Mouse (Mus musculus): ENCODE measurements around the gene Plxna4. TPM values are rescaled to one million over a fixed set of nuclear protein-coding genes. Genes with fewer than 3 reads are reported as not detected.

The Plxna4 gene
- polyA plus RNA-seq, 1 experiment, result not detected

DNA sequence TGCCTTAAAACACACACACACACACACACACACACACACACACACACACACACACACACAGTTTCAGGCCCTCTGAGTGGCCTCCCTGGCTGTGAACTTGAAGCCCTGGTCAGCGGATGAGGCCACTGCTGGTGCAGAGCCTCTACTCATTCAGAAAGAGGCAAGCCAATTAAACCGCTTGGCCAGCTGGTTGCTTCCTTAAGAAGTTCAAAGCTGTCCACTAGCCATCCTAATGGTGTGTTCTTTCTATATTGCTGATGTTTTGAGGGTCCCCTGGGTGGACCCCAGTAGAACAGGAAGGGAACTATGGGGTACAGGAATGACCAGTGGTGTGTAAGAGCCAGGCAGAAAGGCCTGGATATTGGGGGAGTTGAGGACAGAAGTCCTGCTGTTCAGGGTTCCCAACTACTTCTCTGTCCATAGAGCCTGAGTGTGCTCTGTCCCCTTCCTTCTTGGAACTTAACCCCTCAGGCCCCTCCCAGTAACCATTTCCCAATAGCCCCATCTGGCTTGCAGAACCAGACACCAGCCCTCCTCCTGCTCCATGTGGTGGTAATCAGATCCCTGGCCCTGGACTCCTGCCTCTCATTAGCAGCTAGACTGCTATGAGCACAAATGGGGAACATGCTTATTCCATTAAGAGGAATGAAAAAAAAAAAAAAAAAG, 408.5 kb downstream of the Plxna4 start:
- H3K4me3 ChIP-seq (ENCODE audit: insufficient read depth, low read depth, low read length), result no peak overlapping the region
- 95% methylated on average over 2 of the region's 2 CpGs for WGBS
- peaks cover 6% of the 10 kb centered on the region for H3K4me1 ChIP-seq (ENCODE audit: control insufficient read depth, insufficient read depth, low read length)
- no peak overlapping the region for H3K27ac ChIP-seq (ENCODE audit: insufficient read depth, low read depth, low read length)
- TF ChIP-seq CTCF (IDR thresholded peaks at IDR 0.05; ENCODE audit: insufficient read depth, low read depth, low read length) (no peak), POLR2A (IDR thresholded peaks at IDR 0.05; ENCODE audit: insufficient read depth, low read depth, low read length) (no peak)

DNA sequence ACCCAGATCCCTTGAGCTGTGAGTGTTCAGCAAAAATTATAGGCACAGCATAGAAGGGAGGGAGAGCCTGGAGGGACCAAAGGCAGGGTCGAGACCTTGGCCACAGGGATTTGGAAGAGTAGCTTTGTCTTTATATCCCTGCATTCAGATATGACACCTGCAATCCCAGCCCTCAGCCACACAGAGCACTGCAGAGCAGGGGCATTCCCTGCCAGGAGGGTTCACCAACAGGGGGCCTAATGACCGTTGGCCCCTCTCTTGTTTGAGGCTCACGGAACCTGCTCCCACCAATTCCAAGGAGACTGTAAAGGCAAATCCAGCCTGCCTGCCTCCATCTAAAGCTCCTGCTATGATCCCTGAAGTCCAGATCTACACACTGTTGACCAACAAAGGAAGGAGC, 410.1 kb downstream of the Plxna4 start:
- H3K4me1 ChIP-seq (ENCODE audit: control insufficient read depth, insufficient read depth, low read length), result no peaks in the 10 kb centered on the region
- H3K27ac ChIP-seq (ENCODE audit: insufficient read depth, low read depth, low read length), result no peak overlapping the region
- no peak for TF ChIP-seq CTCF (IDR thresholded peaks at IDR 0.05; ENCODE audit: insufficient read depth, low read depth, low read length)
- H3K4me3 ChIP-seq (ENCODE audit: insufficient read depth, low read depth, low read length), result no peak overlapping the region
- 72% methylated on average over 3 of the region's 3 CpGs for WGBS

DNA sequence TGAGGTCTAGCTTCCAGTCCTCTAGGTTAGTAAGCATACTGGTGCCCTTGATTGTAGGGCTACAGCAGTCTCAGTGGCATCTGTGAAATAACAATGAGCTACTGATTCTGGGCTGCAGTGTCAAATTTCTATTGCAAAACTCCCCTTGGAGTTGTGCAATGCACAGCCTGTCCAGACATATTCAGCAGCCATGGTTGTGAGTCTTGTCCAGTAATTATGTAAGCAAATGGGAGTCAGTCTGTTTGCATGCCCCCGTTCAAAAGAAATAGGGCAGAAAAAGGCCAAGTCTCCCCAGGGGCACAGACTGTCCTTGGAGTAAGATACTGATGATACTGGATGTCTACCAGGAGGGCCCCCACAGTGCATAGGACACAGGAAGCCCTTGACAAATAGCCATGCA, 420.3 kb downstream of the Plxna4 start:
- TF ChIP-seq POLR2A (IDR thresholded peaks at IDR 0.05; ENCODE audit: insufficient read depth, low read depth, low read length), result no peak
- TF ChIP-seq CTCF (IDR thresholded peaks at IDR 0.05; ENCODE audit: insufficient read depth, low read depth, low read length), result no peak
- Histone ChIP-seq H3K27ac (ENCODE audit: insufficient read depth, low read depth, low read length) (no peak overlapping the region), H3K4me1 (ENCODE audit: control insufficient read depth, insufficient read depth, low read length) (0 out of 2 replicates have a peak, but pooled peaks cover 3% of the 10 kb centered on the region), H3K4me3 (ENCODE audit: insufficient read depth, low read depth, low read length) (no peak overlapping the region)
- 74% methylated on average over 1 of the region's 1 CpGs for WGBS

DNA sequence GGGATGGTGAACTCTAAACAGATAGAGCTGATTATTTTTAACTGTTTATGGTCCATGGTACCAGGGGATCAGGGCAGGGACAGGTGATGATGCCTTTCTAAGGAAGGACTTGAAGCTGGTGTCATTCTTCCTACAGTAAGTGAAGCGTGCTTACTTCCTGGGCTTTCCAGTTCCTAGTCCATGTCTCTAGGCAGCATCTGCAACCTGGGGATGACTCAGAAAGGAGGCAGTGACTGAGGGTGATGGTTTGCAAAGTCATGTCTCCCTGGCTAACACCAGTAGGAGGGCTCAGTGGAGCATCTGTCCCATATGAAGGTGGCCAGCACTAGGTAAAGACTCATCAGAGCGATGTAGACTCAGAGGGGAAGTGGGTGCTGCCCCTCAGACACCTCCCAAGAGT, 427.6 kb downstream of the Plxna4 start:
- Histone ChIP-seq H3K4me3 (ENCODE audit: insufficient read depth, low read depth, low read length) (no peak overlapping the region), H3K27ac (ENCODE audit: insufficient read depth, low read depth, low read length) (no peak overlapping the region), H3K4me1 (ENCODE audit: control insufficient read depth, insufficient read depth, low read length) (0 out of 2 replicates have a peak, but pooled peaks cover 3% of the 10 kb centered on the region)
- no peak for TF ChIP-seq POLR2A (IDR thresholded peaks at IDR 0.05; ENCODE audit: insufficient read depth, low read depth, low read length)
- TF ChIP-seq CTCF (IDR thresholded peaks at IDR 0.05; ENCODE audit: insufficient read depth, low read depth, low read length), result no peak
- 94% methylated on average over 2 of the region's 2 CpGs for WGBS

DNA sequence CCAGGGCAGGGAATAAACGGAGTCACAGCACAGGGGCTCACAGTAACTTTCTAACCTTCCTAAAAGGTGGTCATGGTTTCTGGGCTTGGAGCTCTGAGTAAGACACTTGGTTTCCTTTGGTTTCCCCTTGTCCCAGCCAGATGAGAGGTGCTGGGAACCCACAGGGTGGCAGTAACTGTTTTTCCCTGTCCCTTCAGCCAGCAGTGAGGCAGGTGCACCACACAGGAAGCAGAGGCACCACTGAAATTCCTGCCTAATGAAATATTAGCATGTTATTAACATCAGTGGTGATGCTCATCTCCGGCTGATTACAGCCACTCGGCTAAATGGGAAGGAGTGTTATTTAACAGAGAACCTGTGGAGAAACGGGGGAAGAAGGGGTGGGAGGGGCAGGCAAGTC, 428.1 kb downstream of the Plxna4 start:
- 0 out of 2 replicates have a peak, but pooled peaks cover 3% of the 10 kb centered on the region for H3K4me1 ChIP-seq (ENCODE audit: control insufficient read depth, insufficient read depth, low read length)
- no peak overlapping the region for H3K4me3 ChIP-seq (ENCODE audit: insufficient read depth, low read depth, low read length)
- H3K27ac ChIP-seq (ENCODE audit: insufficient read depth, low read depth, low read length), result no peak overlapping the region
- 85% methylated on average over 4 of the region's 4 CpGs for WGBS
- TF ChIP-seq CTCF (IDR thresholded peaks at IDR 0.05; ENCODE audit: insufficient read depth, low read depth, low read length), result no peak
- no peak for TF ChIP-seq POLR2A (IDR thresholded peaks at IDR 0.05; ENCODE audit: insufficient read depth, low read depth, low read length)

DNA sequence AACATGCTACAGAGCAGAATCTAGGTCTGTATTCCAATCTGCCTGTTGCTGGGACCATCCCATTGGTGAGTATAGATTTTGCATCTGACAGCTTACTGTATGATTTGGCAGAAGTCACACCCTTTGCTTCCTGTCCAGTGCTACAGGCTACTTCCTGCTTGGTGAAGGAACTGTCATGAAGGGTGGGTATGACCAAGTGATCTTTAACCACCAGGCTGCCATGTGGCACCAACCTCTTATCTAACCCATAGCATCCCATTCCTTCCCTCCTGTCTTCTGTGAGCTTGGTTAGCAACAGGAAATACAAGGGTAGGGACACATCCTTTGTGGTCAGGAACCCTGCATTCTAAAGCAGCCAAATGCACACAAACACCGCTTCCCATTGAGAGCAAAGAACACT, 429.6 kb downstream of the Plxna4 start:
- no peak for TF ChIP-seq CTCF (IDR thresholded peaks at IDR 0.05; ENCODE audit: insufficient read depth, low read depth, low read length)
- TF ChIP-seq POLR2A (IDR thresholded peaks at IDR 0.05; ENCODE audit: insufficient read depth, low read depth, low read length), result no peak
- 93% methylated on average over 1 of the region's 1 CpGs for WGBS
- Histone ChIP-seq H3K4me3 (ENCODE audit: insufficient read depth, low read depth, low read length) (no peak overlapping the region), H3K27ac (ENCODE audit: insufficient read depth, low read depth, low read length) (no peak overlapping the region), H3K4me1 (ENCODE audit: control insufficient read depth, insufficient read depth, low read length) (0 out of 2 replicates have a peak, but pooled peaks cover under 1% of the 10 kb centered on the region)

DNA sequence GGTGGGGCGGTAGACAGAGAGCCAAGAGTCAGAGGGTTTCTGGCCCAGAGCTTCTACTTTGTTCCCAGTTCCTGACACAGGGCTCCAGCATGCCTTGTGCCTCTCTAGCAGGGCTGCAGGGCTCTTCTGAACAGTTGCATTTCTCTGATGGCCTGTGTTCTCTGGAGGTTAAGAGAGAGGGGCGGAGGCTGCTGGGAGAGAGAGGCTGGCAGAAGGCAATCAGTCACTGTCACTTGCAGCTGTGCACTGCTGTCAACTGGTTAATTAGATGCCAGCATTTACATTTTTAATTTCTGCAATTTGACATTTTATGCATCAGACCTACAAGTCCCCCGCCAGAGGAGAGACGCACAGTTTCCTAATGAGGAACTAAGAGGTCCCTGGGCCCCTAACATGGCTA, 434.8 kb downstream of the Plxna4 start:
- WGBS, result 91% methylated on average over 4 of the region's 4 CpGs
- TF ChIP-seq CTCF (IDR thresholded peaks at IDR 0.05; ENCODE audit: insufficient read depth, low read depth, low read length) (no peak), POLR2A (IDR thresholded peaks at IDR 0.05; ENCODE audit: insufficient read depth, low read depth, low read length) (no peak)
- H3K4me1 ChIP-seq (ENCODE audit: control insufficient read depth, insufficient read depth, low read length), result no peaks in the 10 kb centered on the region
- H3K27ac ChIP-seq (ENCODE audit: insufficient read depth, low read depth, low read length), result no peak overlapping the region
- H3K4me3 ChIP-seq (ENCODE audit: insufficient read depth, low read depth, low read length), result no peak overlapping the region

DNA sequence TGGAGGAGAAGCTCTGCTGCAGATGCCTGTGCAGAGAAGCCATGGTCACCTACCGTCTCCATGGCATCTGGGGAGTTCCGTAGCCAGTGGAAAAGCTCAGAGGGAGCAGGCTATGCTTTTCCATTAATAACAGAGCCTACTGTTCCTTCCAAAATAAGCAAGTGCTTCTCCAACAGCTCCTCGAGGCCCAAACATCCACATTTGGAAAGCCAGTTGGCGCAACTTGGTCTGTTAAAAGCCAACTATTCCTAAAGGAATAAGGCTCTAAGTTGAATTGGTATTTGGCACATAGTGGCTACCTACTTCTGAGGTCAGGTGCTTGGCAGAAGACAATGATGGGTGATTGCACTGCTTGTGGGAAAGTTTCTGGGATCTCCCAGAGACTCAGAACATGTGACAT, 437.2 kb downstream of the Plxna4 start:
- H3K27ac ChIP-seq (ENCODE audit: insufficient read depth, low read depth, low read length), result no peak overlapping the region
- no peak for TF ChIP-seq CTCF (IDR thresholded peaks at IDR 0.05; ENCODE audit: insufficient read depth, low read depth, low read length)
- TF ChIP-seq POLR2A (IDR thresholded peaks at IDR 0.05; ENCODE audit: insufficient read depth, low read depth, low read length), result no peak
- no peak overlapping the region for H3K4me3 ChIP-seq (ENCODE audit: insufficient read depth, low read depth, low read length)
- WGBS, result 78% methylated on average over 4 of the region's 4 CpGs
- no peaks in the 10 kb centered on the region for H3K4me1 ChIP-seq (ENCODE audit: control insufficient read depth, insufficient read depth, low read length)

DNA sequence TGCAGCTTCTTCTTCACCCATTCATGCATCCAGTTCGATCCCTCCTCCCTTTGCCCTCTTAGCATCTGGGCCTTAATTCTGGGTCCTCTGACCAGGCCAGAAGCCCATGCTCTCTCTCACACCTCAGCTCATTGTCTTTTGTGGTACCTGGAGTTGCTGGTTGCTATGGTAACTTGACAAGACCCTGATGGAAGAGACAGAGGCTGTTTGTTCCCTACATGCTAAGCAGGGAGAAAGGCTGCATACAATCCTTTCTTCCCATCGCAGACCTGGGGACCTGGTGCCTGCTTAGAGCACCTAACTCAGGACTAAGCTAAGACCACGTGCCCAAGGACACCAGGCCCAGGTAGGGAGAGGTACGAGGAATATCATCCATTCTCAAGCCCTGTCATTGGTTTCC, 443.2 kb downstream of the Plxna4 start:
- no peak overlapping the region for H3K27ac ChIP-seq (ENCODE audit: insufficient read depth, low read depth, low read length)
- 75% methylated on average over 4 of the region's 4 CpGs for WGBS
- no peaks in the 10 kb centered on the region for H3K4me1 ChIP-seq (ENCODE audit: control insufficient read depth, insufficient read depth, low read length)
- no peak overlapping the region for H3K4me3 ChIP-seq (ENCODE audit: insufficient read depth, low read depth, low read length)
- TF ChIP-seq POLR2A (IDR thresholded peaks at IDR 0.05; ENCODE audit: insufficient read depth, low read depth, low read length), result no peak

DNA sequence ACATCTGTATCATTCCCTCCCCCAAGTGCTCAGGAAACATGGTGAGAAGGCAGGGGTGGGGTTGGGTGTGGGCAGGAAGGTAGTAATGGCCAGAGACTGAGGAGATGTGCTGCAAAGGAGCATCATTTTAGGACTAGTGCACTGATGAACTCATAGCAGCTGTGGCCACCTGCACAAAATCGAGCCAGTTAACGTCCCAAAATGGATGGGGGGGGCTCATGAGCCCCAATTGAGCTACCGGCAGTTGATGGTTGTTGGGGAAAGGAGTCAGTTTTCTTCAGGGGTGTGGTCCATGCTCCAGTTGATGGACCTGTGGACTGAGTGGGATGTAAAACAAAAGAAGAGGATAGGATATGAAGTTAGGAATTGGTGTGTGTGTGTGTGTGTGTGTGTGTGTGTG, 448.5 kb downstream of the Plxna4 start:
- WGBS, result 80% methylated on average over 3 of the region's 3 CpGs
- TF ChIP-seq CTCF (IDR thresholded peaks at IDR 0.05; ENCODE audit: insufficient read depth, low read depth, low read length), result no peak
- no peak for TF ChIP-seq POLR2A (IDR thresholded peaks at IDR 0.05; ENCODE audit: insufficient read depth, low read depth, low read length)
- Histone ChIP-seq H3K4me1 (ENCODE audit: control insufficient read depth, insufficient read depth, low read length) (no peaks in the 10 kb centered on the region), H3K27ac (ENCODE audit: insufficient read depth, low read depth, low read length) (no peak overlapping the region), H3K4me3 (ENCODE audit: insufficient read depth, low read depth, low read length) (no peak overlapping the region)

Data from olfactory bulb, adult 2 months (tissue).